Mouse (Mus musculus) intestine, postnatal 0 days (tissue): ENCODE measurements at regions not wholly inside any gene's neighbourhood (a gene's known extent, or its start where the extent isn't known, plus 50 kb on each side); places are given as distances from the start of the nearest gene placed in this dataset.

Experiments used
- ATAC-seq: fragments of 200-750 bp; cut with Nextera tagmentation; 2 replicates; pipeline ENCODE4 v1.8.0; 2017; ENCODE audit warnings: mild to moderate bottlenecking, moderate TSS enrichment, moderate library complexity
- H3K27ac ChIP-seq: fragments of 300-500 bp; sonication (generic); 2 replicates; pipeline ENCODE4 v1.5.1; 2014; ENCODE audit warnings: mild to moderate bottlenecking, low read depth, low read length, moderate library complexity
- H3K27me3 ChIP-seq: fragments of 300-500 bp; sonication (generic); replicated peaks from 2 replicates; pipeline ENCODE4 v1.6.1; 2014; ENCODE audit warnings: low read length, mixed read lengths; ENCODE audit not compliant: control insufficient read depth, insufficient read depth
- H3K36me3 ChIP-seq: fragments of 300-500 bp; sonication (generic); 2 replicates; pipeline ENCODE4 v1.6.1; 2014; ENCODE audit warnings: mild to moderate bottlenecking, moderate library complexity; ENCODE audit not compliant: control insufficient read depth, insufficient read depth
- H3K4me1 ChIP-seq: fragments of 300-500 bp; sonication (generic); replicated peaks from 2 replicates; pipeline ENCODE4 v1.6.1; 2014; ENCODE audit warnings: antibody characterized with exemption, low read length, mixed read lengths; ENCODE audit not compliant: control insufficient read depth, insufficient read depth
- H3K4me2 ChIP-seq: fragments of 300-500 bp; sonication (generic); replicated peaks from 2 replicates; pipeline ENCODE4 v1.6.1; 2014; ENCODE audit warnings: low read depth, mild to moderate bottlenecking, moderate library complexity
- H3K4me3 ChIP-seq: fragments of 300-500 bp; sonication (generic); 2 replicates; pipeline ENCODE4 v1.5.1; 2014; ENCODE audit warnings: low read depth, low read length
- H3K9ac ChIP-seq: fragments of 300-500 bp; sonication (generic); 2 replicates; pipeline ENCODE4 v1.6.1; 2014; ENCODE audit warnings: mild to moderate bottlenecking, low read depth, low read length
- H3K9me3 ChIP-seq: fragments of 300-500 bp; sonication (generic); 2 replicates; pipeline ENCODE4 v1.6.1; 2016; ENCODE audit warnings: mixed run types; ENCODE audit not compliant: control insufficient read depth
- CTCF ChIP-seq: sonication (generic); IDR thresholded peaks from 2 replicates; pipeline ENCODE4 v1.5.1; 2016; ENCODE audit warnings: low read depth, mild to moderate bottlenecking, control low read depth, antibody characterized with exemption, moderate library complexity
- WGBS: fragments of 180-500 bp; shearing (Covaris S2); extraction: QIAGEN DNeasy Blood & Tissue Kit; methylation state at CpG from one replicate; pipeline ENCODE4 v1.1.7; 2014; 5-methylcytosine and 5-hydroxymethylcytosine counted together

- ATAC-seq: no peak
- no peaks in the 10 kb centered on the region for H3K4me1 ChIP-seq
- 63% methylated on average over 7 of the region's 7 CpGs for WGBS
- no peak overlapping the region for H3K4me3 ChIP-seq
- no peak overlapping the region for H3K4me2 ChIP-seq
- H3K27ac ChIP-seq: no peak overlapping the region
- H3K27me3 ChIP-seq: no peaks in the 10 kb centered on the region
- H3K9me3 ChIP-seq: no peaks in the 10 kb centered on the region
- H3K36me3 ChIP-seq: no peaks in the 10 kb centered on the region
- no peak for TF ChIP-seq CTCF
- no peak overlapping the region for H3K9ac ChIP-seq
Observed at GRCm38 (mm10) chr2:51566554-51567246, 60.6 kb upstream of the Tas2r134 start.

GRCm38 (mm10) chr2:51563881-51564280 lies 63.4 kb upstream of the Tas2r134 start:
- Histone ChIP-seq H3K27me3 (no peaks in the 10 kb centered on the region), H3K4me3 (no peak overlapping the region), H3K36me3 (no peaks in the 10 kb centered on the region), H3K9ac (no peak overlapping the region), H3K4me2 (no peak overlapping the region), H3K9me3 (no peaks in the 10 kb centered on the region), H3K27ac (no peak overlapping the region), H3K4me1 (no peaks in the 10 kb centered on the region)
- no peak for TF ChIP-seq CTCF
- 73% methylated on average over 5 of the region's 5 CpGs for WGBS
- ATAC-seq: no peak

- no peak for TF ChIP-seq CTCF
- Histone ChIP-seq H3K4me2 (no peak overlapping the region), H3K36me3 (no peaks in the 10 kb centered on the region), H3K9me3 (no peaks in the 10 kb centered on the region), H3K27ac (no peak overlapping the region), H3K4me1 (no peaks in the 10 kb centered on the region), H3K27me3 (no peaks in the 10 kb centered on the region), H3K4me3 (no peak overlapping the region), H3K9ac (no peak overlapping the region)
- no peak for ATAC-seq
- 71% methylated on average over 1 of the region's 1 CpGs for WGBS
Observed at GRCm38 (mm10) chr2:51563240-51563639, 64.1 kb upstream of the Tas2r134 start.

GRCm38 (mm10) chr2:51550863-51551262 lies 76.4 kb upstream of the Tas2r134 start:
- 36% methylated on average over 7 of the region's 7 CpGs for WGBS
- ATAC-seq: no peak
- no peak overlapping the region for H3K4me3 ChIP-seq

GRCm38 (mm10) chr2:51549125-51549524 lies 78.2 kb upstream of the Tas2r134 start:
- no peaks in the 10 kb centered on the region for H3K4me1 ChIP-seq
- no peak for TF ChIP-seq CTCF
- no peak overlapping the region for H3K4me3 ChIP-seq
- H3K27me3 ChIP-seq: no peaks in the 10 kb centered on the region
- H3K27ac ChIP-seq: no peak overlapping the region
- no peak for ATAC-seq
- no peak overlapping the region for H3K4me2 ChIP-seq
- 77% methylated on average over 5 of the region's 5 CpGs for WGBS
- no peaks in the 10 kb centered on the region for H3K36me3 ChIP-seq
- no peak overlapping the region for H3K9ac ChIP-seq
- no peaks in the 10 kb centered on the region for H3K9me3 ChIP-seq

More at GRCm38 (mm10) chr2:51550863-51551262, 76.4 kb upstream of the Tas2r134 start:
- H3K9me3 ChIP-seq: no peaks in the 10 kb centered on the region
- H3K4me2 ChIP-seq: no peak overlapping the region
- no peak overlapping the region for H3K9ac ChIP-seq
- H3K36me3 ChIP-seq: no peaks in the 10 kb centered on the region
- no peaks in the 10 kb centered on the region for H3K4me1 ChIP-seq
- H3K27me3 ChIP-seq: no peaks in the 10 kb centered on the region
- H3K27ac ChIP-seq: no peak overlapping the region
- TF ChIP-seq CTCF: no peak

- Histone ChIP-seq H3K36me3 (no peaks in the 10 kb centered on the region), H3K4me3 (no peak overlapping the region), H3K27me3 (no peaks in the 10 kb centered on the region), H3K9me3 (no peaks in the 10 kb centered on the region), H3K27ac (no peak overlapping the region), H3K4me2 (no peak overlapping the region), H3K4me1 (no peaks in the 10 kb centered on the region), H3K9ac (no peak overlapping the region)
- no peak for ATAC-seq
- TF ChIP-seq CTCF: no peak
- WGBS: 87% methylated on average over 3 of the region's 3 CpGs
Observed at GRCm38 (mm10) chr2:51546181-51546580, 81.1 kb upstream of the Tas2r134 start.
